In the genomic region with DNA sequence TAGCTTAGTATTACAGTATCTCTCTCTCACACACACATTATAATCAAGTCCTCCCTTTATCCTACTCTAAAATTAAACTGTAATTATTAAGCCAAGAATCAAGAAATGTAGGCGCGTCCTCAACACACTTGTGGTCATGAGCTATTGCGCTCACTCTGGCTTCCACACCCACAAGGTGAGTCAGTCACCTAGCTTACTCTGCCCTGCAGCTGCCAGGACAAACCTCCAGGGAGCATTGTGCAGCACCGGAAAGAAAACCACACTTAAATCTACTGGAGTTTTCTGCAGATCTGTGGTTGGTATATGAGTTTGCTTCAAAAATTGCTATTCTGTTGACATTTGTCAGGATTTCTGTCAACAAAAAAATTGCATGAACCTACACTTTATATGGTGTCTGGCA, we compare ENCODE assay signal across 26 mouse cellular contexts.
DNase-seq lines count a peak whose midpoint lies in the region; ATAC-seq and TF ChIP-seq lines count a peak whose summit lies in the region.
"Had no signal": no experiment of that assay in that cellular context is flagged by ENCODE, and none has a peak within 500 bp of the region (broad histone marks: within the 10 kb centered on the region; RNA-seq: fewer than 3 reads in every experiment).

No protein-coding gene starts in this region.

- ATAC-seq in lung, postnatal 0 days = peak; percentile 59
- 0 out of 2 replicates have a peak, but pooled peaks have one; percentile 56 for ATAC-seq in stomach, embryonic 14.5 days (ENCODE audit: insufficient number of reproducible peaks, insufficient read depth, low FRiP score, low read depth)
- peak; percentile 86 for ATAC-seq in stomach, postnatal 0 days (ENCODE audit: low FRiP score, low TSS enrichment)
- ATAC-seq: activated CD4-positive, CD25-positive, alpha-beta regulatory T cell, adult 4 months; CD4-positive, CD25-positive, alpha-beta regulatory T cell, adult 4 months; forebrain, embryonic 14.5 days; forebrain, embryonic 16.5 days had no signal

- H3K9ac ChIP-seq in lung, postnatal 0 days (replicated peaks; ENCODE audit: low read depth) = no peak overlapping the region
- H3K9ac ChIP-seq in stomach, embryonic 14.5 days (replicated peaks; ENCODE audit: low read depth, low read length) = no peak overlapping the region
- no peak overlapping the region for H3K9ac ChIP-seq in stomach, postnatal 0 days (ENCODE audit: low read length)
- H3K9ac ChIP-seq: embryonic facial prominence, embryonic 13.5 days; embryonic facial prominence, embryonic 15.5 days; forebrain, embryonic 12.5 days had no signal

- no peak overlapping the region for H3K4me2 ChIP-seq in lung, postnatal 0 days (replicated peaks; ENCODE audit: low read depth, low read length)
- H3K4me2 ChIP-seq in stomach, embryonic 14.5 days (replicated peaks; ENCODE audit: low read depth, low read length) = no peak overlapping the region
- no peak overlapping the region for H3K4me2 ChIP-seq in stomach, postnatal 0 days (replicated peaks; ENCODE audit: low read depth)
- H3K4me2 ChIP-seq: embryonic facial prominence, embryonic 13.5 days; embryonic facial prominence, embryonic 15.5 days; forebrain, embryonic 12.5 days had no signal

- TF ChIP-seq CTCF in lung, postnatal 0 days (IDR thresholded peaks at IDR 0.05) = peak; percentile 46
- TF ChIP-seq CTCF in stomach, postnatal 0 days (IDR thresholded peaks at IDR 0.05; ENCODE audit: low read depth) = peak; percentile 54

- DNase-seq in adrenal gland, postnatal 10 days = peak; percentile 19
- no peak for DNase-seq in adrenal gland, adult (ENCODE audit: inconsistent age in 2 of 2, low spot score in 1 of 2)
- DNase-seq in lung, postnatal 0 days (ENCODE audit: low spot score) = peak; percentile 68
- no peak for DNase-seq in lung, postnatal 14 days
- DNase-seq in stomach, postnatal 0 days (ENCODE audit: low spot score) = peak; percentile 66
- no peak for DNase-seq in cerebellum, postnatal 10 days
- no peak for DNase-seq in left cerebral cortex, postnatal 10 days (ENCODE audit: extremely low spot score in 1 of 2, low spot score in 2 of 2)
- DNase-seq: adrenal gland, adult 2 months; adrenal gland, postnatal 14 days; adrenal gland, postnatal 36 days; B cell, adult 2 months; cerebellum, adult 11-12 months; cerebellum, adult 2 months; cerebellum, adult 9-11 months; cerebellum, postnatal 25 days; embryo, embryonic 11 days had no signal

- TF ChIP-seq EP300 in lung, postnatal 0 days (IDR thresholded peaks at IDR 0.05) = no peak
- no peak for TF ChIP-seq EP300 in stomach, postnatal 0 days (optimal IDR thresholded peaks at IDR 0.05)

- no peaks in the 10 kb centered on the region for H3K9me3 ChIP-seq in lung, postnatal 0 days (ENCODE audit: low read length)
- H3K9me3 ChIP-seq in stomach, embryonic 14.5 days (ENCODE audit: control insufficient read depth, low read depth, low read length) = no peaks in the 10 kb centered on the region
- H3K9me3 ChIP-seq in stomach, postnatal 0 days (ENCODE audit: control insufficient read depth, low read length) = no peaks in the 10 kb centered on the region
- H3K9me3 ChIP-seq: embryonic facial prominence, embryonic 13.5 days; embryonic facial prominence, embryonic 15.5 days; forebrain, embryonic 10.5 days; forebrain, embryonic 12.5 days had no signal

- no peaks in the 10 kb centered on the region for H3K36me3 ChIP-seq in lung, postnatal 0 days (ENCODE audit: insufficient read depth, low read length)
- no peaks in the 10 kb centered on the region for H3K36me3 ChIP-seq in stomach, embryonic 14.5 days (ENCODE audit: control insufficient read depth, insufficient read depth, low read length)
- no peaks in the 10 kb centered on the region for H3K36me3 ChIP-seq in stomach, postnatal 0 days (ENCODE audit: control insufficient read depth, insufficient read depth, low read length)
- H3K36me3 ChIP-seq: embryonic facial prominence, embryonic 13.5 days; embryonic facial prominence, embryonic 15.5 days; forebrain, embryonic 10.5 days; forebrain, embryonic 12.5 days had no signal

- 68% methylated on average over 4 of the region's 4 CpGs for WGBS in lung, postnatal 0 days
- 84% methylated on average over 4 of the region's 4 CpGs for WGBS in stomach, embryonic 14.5 days
- 52% methylated on average over 4 of the region's 4 CpGs for WGBS in stomach, postnatal 0 days

- no peaks in the 10 kb centered on the region for H3K27me3 ChIP-seq in lung, postnatal 0 days (replicated peaks; ENCODE audit: insufficient read depth, low read length)
- no peaks in the 10 kb centered on the region for H3K27me3 ChIP-seq in stomach, embryonic 14.5 days (ENCODE audit: control insufficient read depth, insufficient read depth, low read length)
- no peaks in the 10 kb centered on the region for H3K27me3 ChIP-seq in stomach, postnatal 0 days (ENCODE audit: control insufficient read depth, insufficient read depth, low read length)
- H3K27me3 ChIP-seq: embryonic facial prominence, embryonic 13.5 days; embryonic facial prominence, embryonic 15.5 days; forebrain, embryonic 12.5 days had no signal

- no peak overlapping the region for H3K27ac ChIP-seq in lung, postnatal 0 days (ENCODE audit: low read length)
- no peak overlapping the region for H3K27ac ChIP-seq in stomach, embryonic 14.5 days (ENCODE audit: low read length)
- H3K27ac ChIP-seq in stomach, postnatal 0 days (replicated peaks) = no peak overlapping the region
- H3K27ac ChIP-seq: embryonic facial prominence, embryonic 13.5 days; embryonic facial prominence, embryonic 15.5 days; forebrain, embryonic 10.5 days; forebrain, embryonic 12.5 days had no signal

- H3K4me1 ChIP-seq in lung, postnatal 0 days (ENCODE audit: insufficient read depth, low read depth, low read length) = no peaks in the 10 kb centered on the region
- no peaks in the 10 kb centered on the region for H3K4me1 ChIP-seq in stomach, embryonic 14.5 days (ENCODE audit: control insufficient read depth, insufficient read depth, low read length)
- H3K4me1 ChIP-seq in stomach, postnatal 0 days (replicated peaks; ENCODE audit: control insufficient read depth, insufficient read depth) = no peaks in the 10 kb centered on the region
- H3K4me1 ChIP-seq: embryonic facial prominence, embryonic 15.5 days; forebrain, embryonic 10.5 days; forebrain, embryonic 12.5 days had no signal

- intact Hi-C loops in left cerebral cortex, postnatal 10 days (cut with DNase I) = no loop called here

- no peak overlapping the region for H3K4me3 ChIP-seq in lung, postnatal 0 days (ENCODE audit: low read depth, low read length)
- H3K4me3 ChIP-seq in stomach, embryonic 14.5 days (ENCODE audit: low read depth, low read length) = no peak overlapping the region
- no peak overlapping the region for H3K4me3 ChIP-seq in stomach, postnatal 0 days (ENCODE audit: low read depth, low read length)
- H3K4me3 ChIP-seq: embryonic facial prominence, embryonic 13.5 days; embryonic facial prominence, embryonic 15.5 days; erythroblast, embryonic 14.5 days; forebrain, embryonic 10.5 days; forebrain, embryonic 12.5 days had no signal

Comparison
In these comparisons a context has a peak if more than half of its experiments do, and no peak if none do; other contexts are left out.
1. DNase-seq: peak in adrenal gland, postnatal 10 days (single experiment), lung, postnatal 0 days (single experiment) and stomach, postnatal 0 days (single experiment); none in adrenal gland, adult (0 of 2), lung, postnatal 14 days (single experiment), cerebellum, postnatal 10 days (0 of 2) and left cerebral cortex, postnatal 10 days (0 of 2).
2. Peak in every context shown above with its lines, with median percentiles within 50 percentile points of each other: ATAC-seq.